Mouse (Mus musculus): ENCODE results near the gene Usp3. TPM values are rescaled to one million over a fixed set of nuclear protein-coding genes. Genes with fewer than 3 reads are reported as not detected.

The Usp3 gene
- polyA plus RNA-seq, 1 experiment from 2014 or later = 57.1 TPM

DNA sequence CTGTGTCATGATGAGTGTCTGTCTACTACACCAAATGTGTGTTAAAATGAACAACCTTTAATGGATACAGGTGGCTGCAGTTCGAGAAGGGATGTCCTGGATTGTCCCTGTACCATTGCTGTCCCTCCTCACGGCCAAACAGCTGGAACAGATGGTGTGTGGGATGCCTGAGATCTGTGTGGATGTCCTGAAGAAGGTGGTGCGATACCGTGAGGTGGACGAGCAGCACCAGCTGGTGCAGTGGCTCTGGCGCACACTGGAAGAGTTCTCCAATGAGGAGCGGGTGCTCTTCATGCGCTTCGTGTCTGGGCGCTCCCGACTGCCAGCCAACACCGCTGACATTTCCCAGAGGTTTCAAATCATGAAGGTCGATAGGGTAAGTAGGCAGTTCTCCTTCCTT is 88.4 kb downstream of the Usp3 start:
- Histone ChIP-seq H3K4me1 (no peaks in the 10 kb centered on the region), H3K36me3 (peaks cover 59% of the 10 kb centered on the region), H3K9ac (no peak overlapping the region), H3K9me3 (no peaks in the 10 kb centered on the region), H3K27ac (no peak overlapping the region), H3K4me3 (no peak overlapping the region), H3K4me2 (no peak overlapping the region), H3K27me3 (no peaks in the 10 kb centered on the region)
- ATAC-seq (ENCODE audit: borderline replicate concordance, extremely low read depth, low FRiP score, low TSS enrichment) = no peak
- 92% methylated on average over 13 of the region's 13 CpGs for WGBS

DNA sequence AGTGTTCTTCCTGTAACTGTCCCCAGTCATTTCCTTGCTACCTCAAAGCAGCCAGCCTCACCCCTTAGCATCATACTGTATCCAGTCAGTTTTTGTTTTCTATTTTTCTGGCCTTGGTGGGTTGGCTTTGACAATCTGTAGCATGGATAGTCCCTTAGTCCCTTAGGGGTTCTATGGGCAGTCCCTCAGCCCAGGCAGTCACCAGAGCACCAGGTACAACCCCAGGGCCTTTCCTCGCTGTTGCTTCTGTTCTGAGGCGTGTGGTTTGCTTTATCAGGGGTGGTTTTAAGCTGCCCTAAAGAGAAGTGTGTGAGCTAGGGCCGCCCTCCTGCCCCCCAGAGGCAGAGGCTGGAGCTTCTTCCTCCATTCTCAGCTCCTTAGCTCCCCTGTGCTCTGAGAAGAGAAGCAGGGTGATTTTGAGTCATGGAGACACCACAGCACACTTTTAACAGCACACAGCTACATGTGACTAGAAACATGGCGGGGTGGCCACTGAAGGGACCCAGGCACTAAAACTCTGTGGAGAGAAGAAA is 89.0 kb downstream of the Usp3 start:
- peaks cover 56% of the 10 kb centered on the region for H3K36me3 ChIP-seq
- 87% methylated on average over 4 of the region's 4 CpGs for WGBS
- no peak overlapping the region for H3K4me3 ChIP-seq

DNA sequence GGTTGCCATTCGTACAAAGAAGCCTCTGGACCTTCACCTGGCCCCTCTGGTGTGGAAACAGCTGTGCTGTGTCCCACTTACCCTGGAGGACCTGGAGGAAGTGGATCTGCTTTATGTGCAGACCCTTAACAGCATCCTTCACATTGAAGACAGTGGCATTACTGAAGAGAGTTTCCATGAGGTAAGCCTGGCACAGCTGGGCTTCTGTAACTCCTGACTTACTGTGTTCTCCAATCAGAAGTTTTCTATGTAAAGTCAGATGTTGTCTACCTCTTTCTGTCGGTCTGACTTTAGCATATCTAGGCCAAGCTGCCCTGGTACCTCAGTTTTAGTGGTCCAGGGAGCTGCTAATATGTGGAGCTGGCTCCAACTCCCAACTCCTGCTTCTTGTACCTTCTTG is 91.7 kb downstream of the Usp3 start:
- Histone ChIP-seq H3K9me3 (no peaks in the 10 kb centered on the region), H3K4me1 (no peaks in the 10 kb centered on the region), H3K9ac (no peak overlapping the region), H3K36me3 (peaks cover 54% of the 10 kb centered on the region), H3K4me3 (no peak overlapping the region), H3K4me2 (no peak overlapping the region), H3K27me3 (no peaks in the 10 kb centered on the region), H3K27ac (no peak overlapping the region)
- WGBS = 67% methylated on average over 2 of the region's 2 CpGs
- ATAC-seq (ENCODE audit: borderline replicate concordance, extremely low read depth, low FRiP score, low TSS enrichment) = no peak

More for the DNA sequence above, 89.0 kb downstream of the Usp3 start:
- no peak overlapping the region for H3K27ac ChIP-seq
- H3K9me3 ChIP-seq = no peaks in the 10 kb centered on the region
- no peaks in the 10 kb centered on the region for H3K4me1 ChIP-seq
- no peak overlapping the region for H3K9ac ChIP-seq
- H3K27me3 ChIP-seq = no peaks in the 10 kb centered on the region
- no peak overlapping the region for H3K4me2 ChIP-seq
- no peak; the same call in 1 of the 2 replicates for ATAC-seq (ENCODE audit: borderline replicate concordance, extremely low read depth, low FRiP score, low TSS enrichment)

DNA sequence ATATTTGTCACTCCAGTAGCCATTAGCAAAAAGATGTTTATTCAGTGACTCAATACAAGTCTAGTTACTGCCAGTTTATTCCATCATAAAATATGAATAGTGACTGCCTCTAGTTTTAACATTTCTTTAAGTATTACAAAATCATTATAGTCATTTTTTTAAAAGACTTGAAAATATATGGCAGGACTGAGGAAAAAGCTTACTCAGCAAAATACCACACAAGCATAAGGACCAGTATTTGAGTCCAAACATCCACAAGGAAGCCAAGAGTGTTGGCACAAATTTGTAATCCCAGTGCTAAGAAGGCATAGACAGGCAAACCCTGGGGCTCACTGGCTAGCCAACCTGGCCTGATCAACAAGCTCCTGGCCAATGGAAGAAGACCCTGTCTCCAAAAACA is 99.0 kb downstream of the Usp3 start:
- Histone ChIP-seq H3K4me1 (no peaks in the 10 kb centered on the region), H3K36me3 (peaks cover 62% of the 10 kb centered on the region), H3K27ac (no peak overlapping the region), H3K27me3 (no peaks in the 10 kb centered on the region), H3K4me2 (no peak overlapping the region), H3K9me3 (no peaks in the 10 kb centered on the region), H3K4me3 (no peak overlapping the region), H3K9ac (no peak overlapping the region)
- no peak for ATAC-seq (ENCODE audit: borderline replicate concordance, extremely low read depth, low FRiP score, low TSS enrichment)

DNA sequence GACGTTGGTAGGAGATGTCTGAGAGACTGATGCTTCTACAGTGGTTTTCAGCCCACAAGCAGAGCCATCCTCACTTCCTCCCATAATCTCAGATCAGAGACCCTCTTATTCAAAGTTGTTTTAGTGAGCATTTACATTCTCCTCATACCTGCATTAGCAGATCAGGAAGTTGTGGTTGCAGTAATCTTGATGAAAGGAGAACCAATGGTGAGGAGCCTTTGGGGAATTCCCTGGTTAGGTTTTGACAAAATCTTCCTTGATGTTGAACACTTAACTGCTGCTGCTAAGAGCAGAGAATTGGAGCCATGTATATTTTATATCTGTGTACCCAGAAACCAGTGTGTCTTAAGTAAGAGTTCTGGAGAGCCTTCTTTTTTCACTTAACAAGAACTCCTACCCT is 100.6 kb downstream of the Usp3 start:
- Histone ChIP-seq H3K4me2 (no peak overlapping the region), H3K9me3 (no peaks in the 10 kb centered on the region), H3K9ac (no peak overlapping the region), H3K36me3 (peaks cover 64% of the 10 kb centered on the region), H3K4me3 (no peak overlapping the region), H3K4me1 (no peaks in the 10 kb centered on the region), H3K27ac (no peak overlapping the region), H3K27me3 (no peaks in the 10 kb centered on the region)
- no peak for ATAC-seq (ENCODE audit: borderline replicate concordance, extremely low read depth, low FRiP score, low TSS enrichment)
- WGBS = 83% methylated on average over 1 of the region's 1 CpGs

DNA sequence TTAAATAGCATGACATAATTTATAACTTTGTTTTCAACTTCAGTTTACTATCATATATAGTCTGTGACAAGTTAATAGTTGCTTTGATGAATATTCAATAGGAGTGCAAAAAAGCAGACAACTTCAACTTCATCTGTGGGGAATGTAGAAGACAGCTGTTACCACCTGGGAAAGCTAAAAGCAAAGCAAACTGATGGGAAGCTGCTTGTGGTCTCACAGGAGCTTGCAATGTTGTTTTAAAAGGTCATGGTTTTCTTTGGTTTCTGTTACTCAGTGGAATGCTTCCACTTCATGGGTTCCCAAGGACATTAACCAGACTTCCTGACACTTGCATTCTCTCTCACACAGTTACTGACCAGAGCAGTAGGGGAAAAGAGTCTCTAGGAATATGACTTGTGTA is 104.2 kb downstream of the Usp3 start:
- Histone ChIP-seq H3K36me3 (peaks cover 60% of the 10 kb centered on the region), H3K9ac (no peak overlapping the region), H3K27me3 (no peaks in the 10 kb centered on the region), H3K4me1 (no peaks in the 10 kb centered on the region), H3K4me3 (no peak overlapping the region), H3K27ac (no peak overlapping the region), H3K4me2 (no peak overlapping the region), H3K9me3 (no peaks in the 10 kb centered on the region)
- ATAC-seq (ENCODE audit: borderline replicate concordance, extremely low read depth, low FRiP score, low TSS enrichment) = no peak

DNA sequence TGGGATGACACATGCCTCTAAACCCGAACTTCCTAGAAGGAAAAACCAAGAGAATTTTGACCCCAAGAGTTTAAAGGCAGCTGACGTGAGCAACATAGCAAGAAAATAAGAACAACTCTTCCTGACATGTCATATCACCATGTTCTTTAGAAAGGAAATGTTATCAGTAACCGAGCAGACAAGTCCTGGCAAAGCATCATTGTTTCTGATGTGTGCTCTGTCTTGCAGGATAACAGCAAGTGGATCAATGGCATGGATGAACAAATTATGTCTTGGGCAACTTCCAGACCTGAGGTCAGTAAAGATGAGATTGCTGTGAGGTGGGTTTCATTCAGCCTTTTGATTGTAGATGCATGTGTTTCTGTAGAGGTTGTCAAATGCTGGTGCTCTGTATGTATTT is 109.5 kb downstream of the Usp3 start:
- Histone ChIP-seq H3K4me1 (no peaks in the 10 kb centered on the region), H3K27me3 (no peaks in the 10 kb centered on the region), H3K9ac (no peak overlapping the region), H3K27ac (no peak overlapping the region), H3K4me3 (no peak overlapping the region), H3K4me2 (no peak overlapping the region), H3K9me3 (no peaks in the 10 kb centered on the region), H3K36me3 (peaks cover 44% of the 10 kb centered on the region)
- 89% methylated on average over 3 of the region's 3 CpGs for WGBS
- ATAC-seq (ENCODE audit: borderline replicate concordance, extremely low read depth, low FRiP score, low TSS enrichment) = no peak

DNA sequence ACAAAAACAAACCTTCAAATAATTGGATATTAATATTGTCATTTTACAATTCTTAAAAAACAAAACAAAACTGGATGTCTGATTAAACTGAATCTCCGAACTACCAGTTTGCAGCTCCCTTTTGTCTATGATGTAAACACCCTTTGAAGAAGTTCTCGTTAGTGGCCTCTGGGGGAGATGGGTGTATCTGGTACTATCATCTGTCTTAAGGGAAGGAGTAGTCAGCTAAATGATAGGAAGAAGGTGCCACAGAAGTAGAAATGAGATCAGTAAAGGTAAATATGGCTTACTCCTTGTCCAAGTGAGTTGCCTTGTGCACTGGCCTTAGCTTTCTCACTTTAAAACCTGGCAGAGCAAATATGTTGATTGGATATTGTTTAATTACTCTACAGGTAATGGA is 115.2 kb downstream of the Usp3 start:
- no peak overlapping the region for H3K27ac ChIP-seq
- WGBS = 82% methylated on average over 2 of the region's 2 CpGs
- no peak overlapping the region for H3K4me2 ChIP-seq
- no peaks in the 10 kb centered on the region for H3K9me3 ChIP-seq
- H3K4me3 ChIP-seq = no peak overlapping the region
- no peak overlapping the region for H3K9ac ChIP-seq
- no peaks in the 10 kb centered on the region for H3K4me1 ChIP-seq
- no peak for ATAC-seq (ENCODE audit: borderline replicate concordance, extremely low read depth, low FRiP score, low TSS enrichment)
- H3K27me3 ChIP-seq = no peaks in the 10 kb centered on the region
- H3K36me3 ChIP-seq = peaks cover 27% of the 10 kb centered on the region; the same call in 1 of the 2 replicates

DNA sequence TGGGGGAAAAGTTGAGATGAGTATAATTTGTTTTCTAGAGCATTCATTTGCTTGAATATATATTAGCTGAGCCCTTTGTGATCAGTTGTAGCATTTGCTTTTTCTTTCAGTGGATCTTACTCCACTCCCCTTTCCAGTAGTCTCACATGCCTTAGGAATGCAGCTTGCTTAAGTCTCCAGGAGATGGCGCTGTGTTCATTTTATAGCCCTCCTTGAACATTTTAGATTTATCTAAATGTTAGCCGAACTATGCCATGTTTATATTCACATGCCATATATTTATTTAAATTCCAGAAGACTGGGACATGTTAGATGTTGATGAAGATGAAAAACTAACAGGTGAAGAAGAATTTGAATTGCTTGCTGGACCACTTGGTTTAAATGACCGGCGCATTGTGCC is 127.9 kb downstream of the Usp3 start:
- Histone ChIP-seq H3K9ac (no peak overlapping the region), H3K27me3 (no peaks in the 10 kb centered on the region), H3K9me3 (no peaks in the 10 kb centered on the region), H3K36me3 (peaks cover 30% of the 10 kb centered on the region), H3K4me3 (no peak overlapping the region), H3K4me1 (no peaks in the 10 kb centered on the region), H3K4me2 (no peak overlapping the region), H3K27ac (no peak overlapping the region)
- 51% methylated on average over 4 of the region's 4 CpGs for WGBS
- no peak for ATAC-seq (ENCODE audit: borderline replicate concordance, extremely low read depth, low FRiP score, low TSS enrichment)

Other genes with a start within 250 kb of the Usp3 start
- gene Herc1, start 242.7 kb downstream of the Usp3 start, polyA plus RNA-seq (2015; fragmentation: Nextera tagmentation; extraction: Ambion mirVana) = 17.8 and 18.9 TPM in 2 replicates
- 6.8 and 8.2 TPM in 2 replicates for gene Fbxl22, start 78.5 kb downstream of the Usp3 start, polyA plus RNA-seq (2015; fragmentation: Nextera tagmentation; extraction: Ambion mirVana)
- gene Car12, start 120.5 kb upstream of the Usp3 start, polyA plus RNA-seq (2015; fragmentation: Nextera tagmentation; extraction: Ambion mirVana) = 1.8 and 2.7 TPM in 2 replicates
- gene Aph1b, start 202.3 kb upstream of the Usp3 start, polyA plus RNA-seq (2015; fragmentation: Nextera tagmentation; extraction: Ambion mirVana) = 6.4 and 8.2 TPM in 2 replicates
- 0.44 and 0.92 TPM in 2 replicates for gene Gm10647, start 203.9 kb upstream of the Usp3 start, polyA plus RNA-seq (2015; fragmentation: Nextera tagmentation; extraction: Ambion mirVana)
- 3.5 and 5.3 TPM in 2 replicates for gene Aph1c, start 241.6 kb upstream of the Usp3 start, polyA plus RNA-seq (2015; fragmentation: Nextera tagmentation; extraction: Ambion mirVana)